8 mouse cellular contexts compared by ENCODE assay signal in the genomic region with DNA sequence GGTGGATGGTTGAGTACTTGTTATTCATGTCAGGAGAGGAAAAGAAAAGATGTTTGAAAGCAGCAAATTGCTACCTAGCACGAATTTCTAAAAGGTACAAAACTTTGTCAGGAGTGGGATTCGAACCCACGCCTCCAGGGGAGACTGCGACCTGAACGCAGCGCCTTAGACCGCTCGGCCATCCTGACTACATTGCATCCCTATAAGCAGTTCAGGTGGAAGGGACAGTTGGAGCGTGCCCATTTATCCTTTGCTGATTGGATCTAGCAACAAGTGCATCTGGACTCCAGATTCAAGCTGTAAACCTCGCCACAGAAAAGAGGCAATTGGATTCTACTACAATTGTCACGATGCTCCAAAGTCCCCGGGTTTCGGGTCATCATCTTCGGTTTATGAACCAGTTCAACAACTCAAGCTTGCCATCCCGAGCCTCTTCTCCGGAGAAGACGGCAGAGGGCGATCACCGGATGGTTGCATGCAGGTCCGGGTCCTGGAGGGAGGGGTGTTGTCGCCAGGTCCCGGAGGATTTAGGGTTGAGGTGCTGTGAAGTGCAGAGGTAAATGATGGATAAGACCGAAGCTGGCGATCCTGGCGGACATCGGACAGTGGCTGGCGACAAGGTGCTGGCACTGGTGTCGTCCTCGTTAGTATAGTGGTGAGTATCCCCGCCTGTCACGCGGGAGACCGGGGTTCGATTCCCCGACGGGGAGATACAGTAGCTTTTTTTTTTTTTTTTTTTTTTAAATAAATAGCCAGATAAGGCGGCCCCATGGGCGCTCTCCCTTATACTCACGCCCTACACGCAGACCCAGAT. TPM values are rescaled to one million over a fixed set of nuclear protein-coding genes. Genes with fewer than 3 reads are reported as not detected.
DNase-seq lines count a peak whose midpoint lies in the region; ATAC-seq and TF ChIP-seq lines count a peak whose summit lies in the region.

No protein-coding gene starts in this region.

- TF ChIP-seq CTCF in bone marrow macrophage, adult 2 months (IDR thresholded peaks at IDR 0.05; ENCODE audit: low read depth, low read length) = no peak
- TF ChIP-seq CTCF in embryonic fibroblast, embryonic 13.5 days (IDR thresholded peaks at IDR 0.05; ENCODE audit: borderline replicate concordance, insufficient read depth, low read length) = no peak

- DNase-seq in A20 (ENCODE audit: low read depth, low spot score) (peak; percentile 91), liver (peak; percentile 91)
- DNase-seq in heart, embryonic 10.5 days (ENCODE audit: low spot score) = peak; percentile 95
- peak; percentile 71 to 77 for DNase-seq in monocyte, adult 2 months (ENCODE audit: low read depth in 1 of 2, low spot score in 2 of 2)
- peak; percentile 70 to 76 for DNase-seq in spleen, postnatal 14 days (ENCODE audit: low spot score in 2 of 2)

- H3K4me1 ChIP-seq in bone marrow macrophage, adult 2 months (ENCODE audit: control insufficient read depth, insufficient read depth, low read length) = peaks cover 7% of the 10 kb centered on the region; the same call in 1 of the 2 replicates
- H3K4me1 ChIP-seq in embryonic fibroblast, embryonic 13.5 days (ENCODE audit: control insufficient read depth, insufficient read depth, low read length) = 0 out of 2 replicates have a peak, but pooled peaks cover 2% of the 10 kb centered on the region
- H3K4me1 ChIP-seq in heart, embryonic 10.5 days = peaks cover 15% of the 10 kb centered on the region
- H3K4me1 ChIP-seq in kidney, embryonic 14.5 days (ENCODE audit: control insufficient read depth, insufficient read depth, low read length) = peaks cover 8% of the 10 kb centered on the region

- H3K4me2 ChIP-seq in kidney, embryonic 14.5 days (replicated peaks; ENCODE audit: low read depth, low read length) = peak overlapping the region; percentile 56

- H3K9ac ChIP-seq in kidney, embryonic 14.5 days (ENCODE audit: low read depth, low read length) = peak overlapping the region; percentile 60; the same call in 1 of the 2 replicates

- peak; percentile 85 for ATAC-seq in kidney, embryonic 14.5 days (ENCODE audit: low FRiP score, low TSS enrichment)

- H3K27me3 ChIP-seq in heart, embryonic 10.5 days (ENCODE audit: insufficient read depth, poor library complexity, severe bottlenecking) = no peaks in the 10 kb centered on the region
- no peaks in the 10 kb centered on the region for H3K27me3 ChIP-seq in kidney, embryonic 14.5 days (ENCODE audit: control insufficient read depth, insufficient read depth, low read length)

- peak overlapping the region; percentile 81 for H3K4me3 ChIP-seq in bone marrow macrophage, adult 2 months (ENCODE audit: insufficient read depth, low read length)
- peak overlapping the region; percentile 74 for H3K4me3 ChIP-seq in embryonic fibroblast, embryonic 13.5 days (ENCODE audit: insufficient read depth, low read length)
- peak overlapping the region; percentile 84 for H3K4me3 ChIP-seq in heart, embryonic 10.5 days
- H3K4me3 ChIP-seq in kidney, embryonic 14.5 days (ENCODE audit: low read length) = peak overlapping the region; percentile 60

- no peak overlapping the region for H3K27ac ChIP-seq in bone marrow macrophage, adult 2 months (ENCODE audit: insufficient read depth, low read depth, low read length)
- no peak overlapping the region for H3K27ac ChIP-seq in embryonic fibroblast, embryonic 13.5 days (ENCODE audit: insufficient read depth, low read length)
- peak overlapping the region; percentile 87 for H3K27ac ChIP-seq in heart, embryonic 10.5 days
- H3K27ac ChIP-seq in kidney, embryonic 14.5 days (ENCODE audit: low read depth, low read length) = 0 out of 2 replicates have a peak overlapping the region, but pooled peaks have one; percentile 37

- 0 out of 2 replicates have a peak, but pooled peaks have one; percentile 31 for TF ChIP-seq POLR2A in bone marrow macrophage, adult 2 months (IDR thresholded peaks at IDR 0.05; ENCODE audit: borderline replicate concordance, low read depth, low read length)
- no peak for TF ChIP-seq POLR2A in embryonic fibroblast, embryonic 13.5 days (IDR thresholded peaks at IDR 0.05; ENCODE audit: low read depth, low read length)

- H3K9me3 ChIP-seq in heart, embryonic 10.5 days = no peaks in the 10 kb centered on the region
- H3K9me3 ChIP-seq in kidney, embryonic 14.5 days (ENCODE audit: control insufficient read depth, low read length) = no peaks in the 10 kb centered on the region

- no peaks in the 10 kb centered on the region for H3K36me3 ChIP-seq in heart, embryonic 10.5 days
- H3K36me3 ChIP-seq in kidney, embryonic 14.5 days (ENCODE audit: control insufficient read depth, insufficient read depth, low read length) = no peaks in the 10 kb centered on the region

- WGBS in heart, embryonic 10.5 days = under 1% methylated on average over 40 of the region's 40 CpGs
- under 1% methylated on average over 40 of the region's 40 CpGs for WGBS in kidney, embryonic 14.5 days

RNA-seq across cellular contexts. Expression of gene Cfap126, which starts 11.8 kb away (rescaled TPM):
- 4.5 and 5.7 TPM in 2 replicates for polyA plus RNA-seq in bone marrow macrophage, adult 2 months (2012; ENCODE audit: insufficient read depth, insufficient read length, missing spikeins)
- polyA plus RNA-seq in embryonic fibroblast, embryonic 13.5 days (2011; ENCODE audit: insufficient read length, low read depth, missing spikeins) = 2.4 and 2.5 TPM in 2 replicates
- 1.6 and 3.7 TPM in 2 replicates for polyA plus RNA-seq in heart, embryonic 10.5 days (2016; fragmentation: Nextera tagmentation; extraction: Ambion mirVana)
- polyA plus RNA-seq in kidney, embryonic 14.5 days (2014; fragmentation: Nextera tagmentation; extraction: Ambion mirVana) = 2.9 and 3.8 TPM in 2 replicates

RNA-seq across cellular contexts. Expression of gene Fcgr3, which starts 37.2 kb away (rescaled TPM):
- 1,121 and 1,154 TPM in 2 replicates for polyA plus RNA-seq in bone marrow macrophage, adult 2 months (2012; ENCODE audit: insufficient read depth, insufficient read length, missing spikeins)
- polyA plus RNA-seq in embryonic fibroblast, embryonic 13.5 days (2011; ENCODE audit: insufficient read length, low read depth, missing spikeins) = 3.9 TPM in 1 of 2 replicates, not detected in the other
- 1.3 and 4.1 TPM in 2 replicates for polyA plus RNA-seq in heart, embryonic 10.5 days (2016; fragmentation: Nextera tagmentation; extraction: Ambion mirVana)
- 7.0 and 7.9 TPM in 2 replicates for polyA plus RNA-seq in kidney, embryonic 14.5 days (2014; fragmentation: Nextera tagmentation; extraction: Ambion mirVana)

RNA-seq across cellular contexts. Expression of gene Sdhc, which starts 48.5 kb away (rescaled TPM):
- 205 and 226 TPM in 2 replicates for polyA plus RNA-seq in bone marrow macrophage, adult 2 months (2012; ENCODE audit: insufficient read depth, insufficient read length, missing spikeins)
- polyA plus RNA-seq in embryonic fibroblast, embryonic 13.5 days (2011; ENCODE audit: insufficient read length, low read depth, missing spikeins) = 297 and 334 TPM in 2 replicates
- polyA plus RNA-seq in heart, embryonic 10.5 days (2016; fragmentation: Nextera tagmentation; extraction: Ambion mirVana) = 361 and 463 TPM in 2 replicates
- polyA plus RNA-seq in kidney, embryonic 14.5 days (2014; fragmentation: Nextera tagmentation; extraction: Ambion mirVana) = 291 and 322 TPM in 2 replicates

RNA-seq across cellular contexts. Expression of gene Mpz, which starts 48.6 kb away (rescaled TPM):
- polyA plus RNA-seq in bone marrow macrophage, adult 2 months (2012; ENCODE audit: insufficient read depth, insufficient read length, missing spikeins) = 2.0 TPM in 1 of 2 replicates, not detected in the other
- polyA plus RNA-seq in embryonic fibroblast, embryonic 13.5 days (2011; ENCODE audit: insufficient read length, low read depth, missing spikeins) = 1.2 TPM in 1 of 2 replicates, not detected in the other
- 0.06 and 0.14 TPM in 2 replicates for polyA plus RNA-seq in heart, embryonic 10.5 days (2016; fragmentation: Nextera tagmentation; extraction: Ambion mirVana)
- 0.24 TPM in 1 of 2 replicates, not detected in the other for polyA plus RNA-seq in kidney, embryonic 14.5 days (2014; fragmentation: Nextera tagmentation; extraction: Ambion mirVana)

Comparison
In these comparisons a context has a peak if more than half of its experiments do, and no peak if none do; other contexts are left out.
1. H3K27ac ChIP-seq: peak in heart, embryonic 10.5 days (single experiment) and kidney, embryonic 14.5 days (single experiment); none in bone marrow macrophage, adult 2 months (single experiment) and embryonic fibroblast, embryonic 13.5 days (single experiment).
2. RNA of gene Fcgr3, which starts 37.2 kb away (polyA plus RNA-seq): 1,121 to 1,154 TPM in bone marrow macrophage, adult 2 months; 7.0 to 7.9 TPM in kidney, embryonic 14.5 days, 1.3 to 4.1 TPM in heart, embryonic 10.5 days and 3.9 TPM in embryonic fibroblast, embryonic 13.5 days; every median in the first group is over 100 times any median in the second.
3. Peak in every context shown above with its lines, with median percentiles within 50 percentile points of each other: DNase-seq and H3K4me3 ChIP-seq.